Mouse (Mus musculus): ENCODE measurements around the gene Ncapd2. TPM values are rescaled to one million over a fixed set of nuclear protein-coding genes. Genes with fewer than 3 reads are reported as not detected.

The Ncapd2 gene
- polyA plus RNA-seq, 1 experiment = 53.4 TPM

GRCm38 (mm10) chr6:125160854-125161760 lies 30.4 kb downstream of the Ncapd2 start:
- peak overlapping the region; percentile 31 for H3K27ac ChIP-seq (ENCODE audit: insufficient read depth, low read depth, low read length)
- no peaks in the 10 kb centered on the region for H3K27me3 ChIP-seq (ENCODE audit: control insufficient read depth, insufficient read depth, low read length)
- TF ChIP-seq CTCF (IDR thresholded peaks at IDR 0.05; ENCODE audit: extremely low read depth, insufficient read length, insufficient replicate concordance, low read depth, low read length) (no peak), POLR2A (IDR thresholded peaks at IDR 0.05; ENCODE audit: low read depth, low read length) (no peak)
- H3K36me3 ChIP-seq (ENCODE audit: control insufficient read depth, insufficient read depth, low read length) = peaks cover 30% of the 10 kb centered on the region
- H3K4me1 ChIP-seq (ENCODE audit: control insufficient read depth, insufficient read depth, insufficient read length, low read length) = peaks cover 14% of the 10 kb centered on the region
- 24% methylated on average over 22 of the region's 22 CpGs for WGBS
- no peak overlapping the region for H3K4me3 ChIP-seq (ENCODE audit: low read depth, low read length)

GRCm38 (mm10) chr6:125160558-125160853 lies 31.0 kb downstream of the Ncapd2 start:
- WGBS = 83% methylated on average over 10 of the region's 10 CpGs
- no peaks in the 10 kb centered on the region; the same call in 1 of the 2 replicates for H3K27me3 ChIP-seq (ENCODE audit: control insufficient read depth, insufficient read depth, low read length)
- no peak for TF ChIP-seq POLR2A (IDR thresholded peaks at IDR 0.05; ENCODE audit: low read depth, low read length)
- TF ChIP-seq CTCF (IDR thresholded peaks at IDR 0.05; ENCODE audit: extremely low read depth, insufficient read length, insufficient replicate concordance, low read depth, low read length) = no peak
- H3K4me3 ChIP-seq (ENCODE audit: low read depth, low read length) = no peak overlapping the region
- peaks cover 14% of the 10 kb centered on the region for H3K4me1 ChIP-seq (ENCODE audit: control insufficient read depth, insufficient read depth, insufficient read length, low read length)
- H3K36me3 ChIP-seq (ENCODE audit: control insufficient read depth, insufficient read depth, low read length) = peaks cover 30% of the 10 kb centered on the region
- peak overlapping the region; percentile 31; the same call in 1 of the 2 replicates for H3K27ac ChIP-seq (ENCODE audit: insufficient read depth, low read depth, low read length)

GRCm38 (mm10) chr6:125159773-125160557 lies 31.5 kb downstream of the Ncapd2 start:
- Histone ChIP-seq H3K4me3 (ENCODE audit: low read depth, low read length) (no peak overlapping the region), H3K27ac (ENCODE audit: insufficient read depth, low read depth, low read length) (no peak overlapping the region), H3K4me1 (ENCODE audit: control insufficient read depth, insufficient read depth, insufficient read length, low read length) (peaks cover 14% of the 10 kb centered on the region), H3K36me3 (ENCODE audit: control insufficient read depth, insufficient read depth, low read length) (peaks cover 30% of the 10 kb centered on the region), H3K27me3 (ENCODE audit: control insufficient read depth, insufficient read depth, low read length) (no peaks in the 10 kb centered on the region; the same call in 1 of the 2 replicates)
- TF ChIP-seq CTCF (IDR thresholded peaks at IDR 0.05; ENCODE audit: extremely low read depth, insufficient read length, insufficient replicate concordance, low read depth, low read length) (no peak), POLR2A (IDR thresholded peaks at IDR 0.05; ENCODE audit: low read depth, low read length) (no peak)
- 89% methylated on average over 7 of the region's 7 CpGs for WGBS

- no peaks in the 10 kb centered on the region; the same call in 1 of the 2 replicates for H3K27me3 ChIP-seq (ENCODE audit: control insufficient read depth, insufficient read depth, low read length)
- 86% methylated on average over 15 of the region's 15 CpGs for WGBS
These were observed 32.5 kb downstream of the Ncapd2 start for GRCm38 (mm10) chr6:125158944-125159492.

GRCm38 (mm10) chr6:125156903-125157614 lies 34.4 kb downstream of the Ncapd2 start:
- Histone ChIP-seq H3K36me3 (ENCODE audit: control insufficient read depth, insufficient read depth, low read length) (peaks cover 17% of the 10 kb centered on the region), H3K27ac (ENCODE audit: insufficient read depth, low read depth, low read length) (no peak overlapping the region), H3K4me3 (ENCODE audit: low read depth, low read length) (no peak overlapping the region), H3K27me3 (ENCODE audit: control insufficient read depth, insufficient read depth, low read length) (no peaks in the 10 kb centered on the region; the same call in 1 of the 2 replicates), H3K4me1 (ENCODE audit: control insufficient read depth, insufficient read depth, insufficient read length, low read length) (peaks cover 14% of the 10 kb centered on the region)
- TF ChIP-seq POLR2A (IDR thresholded peaks at IDR 0.05; ENCODE audit: low read depth, low read length) (no peak), CTCF (IDR thresholded peaks at IDR 0.05; ENCODE audit: extremely low read depth, insufficient read length, insufficient replicate concordance, low read depth, low read length) (no peak)
- WGBS = 80% methylated on average over 7 of the region's 7 CpGs

More at GRCm38 (mm10) chr6:125158944-125159492, 32.5 kb downstream of the Ncapd2 start:
- H3K4me3 ChIP-seq (ENCODE audit: low read depth, low read length) = no peak overlapping the region
- TF ChIP-seq CTCF (IDR thresholded peaks at IDR 0.05; ENCODE audit: extremely low read depth, insufficient read length, insufficient replicate concordance, low read depth, low read length) (no peak), POLR2A (IDR thresholded peaks at IDR 0.05; ENCODE audit: low read depth, low read length) (no peak)
- H3K27ac ChIP-seq (ENCODE audit: insufficient read depth, low read depth, low read length) = no peak overlapping the region
- H3K4me1 ChIP-seq (ENCODE audit: control insufficient read depth, insufficient read depth, insufficient read length, low read length) = peaks cover 14% of the 10 kb centered on the region
- peaks cover 28% of the 10 kb centered on the region for H3K36me3 ChIP-seq (ENCODE audit: control insufficient read depth, insufficient read depth, low read length)

- H3K36me3 ChIP-seq (ENCODE audit: control insufficient read depth, insufficient read depth, low read length) = peaks cover 15% of the 10 kb centered on the region
- WGBS = 70% methylated on average over 3 of the region's 3 CpGs
- no peaks in the 10 kb centered on the region; the same call in 1 of the 2 replicates for H3K27me3 ChIP-seq (ENCODE audit: control insufficient read depth, insufficient read depth, low read length)
- no peak overlapping the region for H3K4me3 ChIP-seq (ENCODE audit: low read depth, low read length)
- TF ChIP-seq POLR2A (IDR thresholded peaks at IDR 0.05; ENCODE audit: low read depth, low read length) (no peak), CTCF (IDR thresholded peaks at IDR 0.05; ENCODE audit: extremely low read depth, insufficient read length, insufficient replicate concordance, low read depth, low read length) (no peak)
- H3K4me1 ChIP-seq (ENCODE audit: control insufficient read depth, insufficient read depth, insufficient read length, low read length) = peaks cover 14% of the 10 kb centered on the region
- no peak overlapping the region for H3K27ac ChIP-seq (ENCODE audit: insufficient read depth, low read depth, low read length)
These were observed 35.0 kb downstream of the Ncapd2 start for GRCm38 (mm10) chr6:125156491-125156890.

All from small intestine, adult 2 months (tissue).